Mouse (Mus musculus): ENCODE data around the gene Igsf3. TPM values are rescaled to one million over a fixed set of nuclear protein-coding genes. Genes with fewer than 3 reads are reported as not detected.
A peak's percentile ranks its signal among the peaks of the same experiment; 100 is the strongest.

Gene Igsf3
- polyA plus RNA-seq, 1 experiment from 2014 or later = 35.7 TPM

DNA sequence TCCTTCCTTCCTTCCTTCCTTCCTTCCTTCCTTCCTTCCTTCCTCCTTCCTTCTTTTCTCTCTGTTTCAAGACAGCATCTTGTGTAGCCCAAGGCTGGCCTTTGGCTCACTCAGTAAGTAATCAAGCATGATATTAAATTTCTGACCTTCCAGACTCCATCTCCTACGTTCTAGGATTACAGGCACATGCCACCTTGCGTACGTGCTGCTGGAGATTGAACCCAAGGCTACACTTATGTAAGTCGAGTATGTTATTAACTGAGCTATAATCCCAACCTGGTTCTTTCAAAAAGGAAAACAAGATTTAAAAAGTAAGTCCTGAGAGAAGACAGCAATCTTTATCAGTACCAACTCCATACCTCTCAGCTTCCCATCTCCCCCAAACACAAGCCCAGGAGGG lies 124.7 kb downstream of the Igsf3 start:
- DNase-seq (ENCODE audit: low spot score) = no peak

DNA sequence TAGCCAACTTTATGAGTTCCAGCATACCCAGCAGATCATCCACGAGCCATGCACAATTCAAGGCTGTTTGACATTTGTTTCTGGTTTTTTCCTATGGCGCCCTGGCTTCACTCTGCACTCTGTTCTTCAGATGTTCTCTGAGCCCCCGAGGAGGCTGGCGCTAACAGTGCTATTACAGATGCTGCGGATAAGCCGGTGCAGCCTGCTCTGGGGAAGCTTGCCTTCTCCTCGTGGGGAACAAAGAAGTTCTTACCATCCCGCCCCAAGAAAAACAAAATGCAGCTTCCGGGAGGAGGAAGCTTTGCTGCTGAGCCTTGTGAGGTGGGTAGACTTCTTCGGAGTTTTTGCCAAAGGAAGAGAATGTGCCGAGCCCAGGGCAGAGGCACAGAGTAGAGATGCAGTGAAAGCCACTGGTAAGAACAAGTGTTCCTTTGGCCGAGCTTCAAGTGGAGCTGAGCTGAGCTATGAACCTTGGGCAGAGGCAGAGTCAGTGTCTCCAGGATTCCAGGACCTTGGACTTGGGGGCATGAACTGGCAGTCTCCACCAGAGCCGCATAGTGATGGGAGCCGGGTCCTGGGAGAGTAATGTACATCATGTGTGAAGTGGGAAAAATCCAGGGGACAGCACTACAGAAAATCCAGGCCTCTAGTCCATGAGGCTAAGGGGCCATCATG lies 125.3 kb downstream of the Igsf3 start:
- DNase-seq (ENCODE audit: low spot score) = peak; percentile 64

DNA sequence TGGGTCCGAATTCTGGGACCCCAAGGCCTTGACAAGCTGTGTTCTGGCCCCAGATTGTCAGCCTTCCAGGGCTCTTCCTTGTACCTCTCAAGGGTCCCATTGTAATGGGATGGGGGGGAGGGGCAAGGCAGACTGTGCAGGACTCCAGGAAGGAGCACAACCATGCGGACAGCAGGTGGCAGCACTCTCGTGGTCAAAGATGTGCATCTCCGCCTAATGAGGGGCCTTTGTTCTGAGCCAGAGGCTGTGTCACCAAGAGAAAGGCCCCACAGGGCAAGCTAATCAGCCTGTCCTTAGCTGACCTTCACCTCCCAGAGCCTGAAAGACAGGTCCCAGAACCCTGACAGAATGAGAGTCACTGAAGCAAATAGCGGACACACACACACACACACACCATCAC lies 129.3 kb downstream of the Igsf3 start:
- no peak for DNase-seq (ENCODE audit: low spot score)

DNA sequence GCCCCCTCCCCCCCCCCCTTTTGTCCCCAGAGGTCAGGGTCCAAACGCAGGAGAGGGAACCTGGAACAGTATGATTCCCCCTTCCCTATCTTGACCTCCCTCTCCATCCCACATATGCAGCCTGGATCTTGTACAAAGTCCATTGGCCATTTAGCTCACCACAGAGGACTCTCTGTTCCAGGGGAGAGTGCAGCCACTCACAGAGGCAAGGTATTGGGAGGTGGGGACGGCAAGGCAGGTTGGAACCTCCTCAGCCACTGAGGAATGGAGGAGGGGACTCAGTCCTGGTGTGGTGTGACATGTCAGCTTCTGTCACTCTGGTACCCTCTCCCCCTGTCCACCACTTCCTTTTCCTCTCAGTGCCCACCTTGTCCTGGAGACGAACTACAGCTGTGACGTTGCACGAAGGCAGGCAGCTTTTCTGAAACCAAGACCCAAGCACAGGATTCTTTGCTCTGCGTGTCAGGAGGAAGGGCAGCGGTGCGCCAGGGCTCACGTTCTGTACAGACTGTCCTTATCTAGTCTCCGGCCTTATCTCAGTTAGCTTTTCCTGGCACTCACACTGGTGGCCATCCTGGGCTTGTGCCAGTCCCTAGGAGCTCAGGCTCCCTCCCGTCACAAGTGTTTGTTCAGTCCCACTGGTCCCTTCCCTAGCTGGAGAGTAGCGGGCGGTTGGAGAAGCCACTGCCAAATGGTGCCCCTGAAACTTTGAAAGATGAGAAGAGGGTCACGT lies 130.3 kb downstream of the Igsf3 start:
- no peak for DNase-seq (ENCODE audit: low spot score)

DNA sequence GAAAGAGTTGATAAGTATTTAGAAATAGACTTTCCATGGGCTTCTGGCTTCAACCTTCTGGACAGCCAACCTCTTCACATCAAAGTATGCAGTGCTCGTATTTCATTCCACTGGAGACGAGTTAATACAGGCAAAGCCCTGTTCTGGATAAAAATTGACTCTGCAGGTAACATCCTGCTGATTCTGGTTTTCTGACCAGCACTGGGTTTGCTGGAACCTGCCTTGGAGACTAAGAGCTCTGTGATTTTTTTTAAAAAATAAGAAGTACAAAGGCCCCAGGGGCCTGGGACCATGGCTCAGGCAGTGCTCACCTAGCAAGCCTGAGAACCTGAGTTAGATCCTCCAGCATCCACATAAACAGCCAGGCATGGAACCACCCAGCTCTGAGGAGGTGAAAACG lies 130.9 kb downstream of the Igsf3 start:
- DNase-seq (ENCODE audit: low spot score) = no peak

DNA sequence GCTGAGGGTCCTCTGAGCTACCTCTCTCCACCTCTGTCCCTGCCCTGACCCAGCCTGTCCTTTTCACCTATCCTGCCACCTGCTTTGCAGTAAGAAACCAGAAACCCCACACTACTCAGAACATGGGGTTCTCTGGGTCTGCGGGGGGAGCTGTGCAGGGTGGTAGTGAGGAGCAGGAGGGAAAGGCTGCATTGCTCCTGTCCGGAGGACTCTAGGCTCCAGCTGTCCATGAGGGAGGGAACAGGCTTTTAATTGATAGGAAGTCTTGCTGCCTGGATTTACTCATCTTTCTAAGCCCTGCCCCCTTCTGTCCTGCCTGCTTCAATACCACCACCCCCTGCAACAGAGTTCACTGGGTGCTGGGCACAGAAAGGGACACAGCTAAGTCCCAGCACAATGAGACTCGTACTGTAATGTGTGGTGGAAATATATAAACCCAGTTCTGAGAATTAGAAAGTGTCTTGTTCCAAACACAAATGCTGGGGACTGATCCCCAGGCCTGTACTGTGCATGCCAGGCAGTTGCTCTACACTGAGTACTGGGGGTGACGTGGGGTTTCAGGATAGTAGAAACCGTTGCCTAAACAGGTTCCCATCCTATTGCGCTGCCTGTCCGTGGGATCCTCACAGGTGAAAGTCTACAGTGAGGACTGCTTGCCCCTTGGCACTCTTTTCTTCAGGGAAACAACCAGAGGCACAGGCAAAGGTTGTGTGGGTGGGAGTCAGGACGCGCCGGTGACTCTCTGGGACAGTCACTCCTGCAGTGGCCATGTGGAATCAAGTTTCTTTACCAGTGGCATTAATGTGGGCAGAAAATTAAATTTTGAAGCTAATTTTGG lies 133.0 kb downstream of the Igsf3 start:
- DNase-seq (ENCODE audit: low spot score) = no peak

DNA sequence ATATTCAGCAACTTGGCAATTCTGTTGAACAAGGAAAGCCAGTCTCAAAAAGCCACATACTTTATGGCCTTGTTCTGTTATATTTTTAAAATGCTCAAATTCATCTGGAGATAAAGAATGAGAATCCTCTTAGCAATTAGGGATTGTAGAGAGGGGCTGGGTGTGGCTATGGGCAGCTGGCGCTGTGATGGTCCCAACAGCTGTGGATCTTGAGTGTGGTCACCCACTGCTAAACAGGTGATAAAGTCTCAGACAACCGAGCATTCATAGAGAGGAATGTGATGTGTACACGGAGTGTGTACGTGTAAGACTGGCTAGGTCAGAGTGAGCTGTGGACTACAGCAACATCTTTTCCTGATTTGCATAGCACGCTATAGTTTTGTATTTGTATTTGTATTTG lies 133.7 kb downstream of the Igsf3 start:
- no peak for DNase-seq (ENCODE audit: low spot score)

Other genes starting within 250 kb of the Igsf3 start
- 236 and 256 TPM in 2 replicates for gene Cd2, start 89.1 kb upstream of the Igsf3 start, polyA plus RNA-seq (2015; fragmentation: Nextera tagmentation; extraction: Ambion mirVana)
- gene Atp1a1, start 227.6 kb downstream of the Igsf3 start, polyA plus RNA-seq (2015; fragmentation: Nextera tagmentation; extraction: Ambion mirVana) = 106 and 112 TPM in 2 replicates

Measured in thymus, postnatal 0 days (tissue).